Mouse (Mus musculus): Measurements from ENCODE around the gene Selenot. TPM values are rescaled to one million over a fixed set of nuclear protein-coding genes. Genes with fewer than 3 reads are reported as not detected.

Selenot gene
- polyA plus RNA-seq (2015; fragmentation: Nextera tagmentation; extraction: Ambion mirVana): 15.4 and 18.8 TPM in 2 replicates

- Histone ChIP-seq H3K4me2 (peak within 1 kb of the TSS; percentile 62), H3K4me1 (replicated peaks) (peaks cover 17% of the 10 kb centered on the region), H3K9me3 (replicated peaks) (no peaks in the 10 kb centered on the region), H3K4me3 (peak within 1 kb of the TSS; percentile 75), H3K27ac (peak within 1 kb of the TSS; percentile 98), H3K36me3 (no peaks in the 10 kb centered on the region), H3K27me3 (no peaks in the 10 kb centered on the region), H3K9ac (peak within 1 kb of the TSS; percentile 93)
- 2% methylated on average over 52 of the region's 59 CpGs for WGBS
- peak; percentile 90 for ATAC-seq (replicated peaks; ENCODE audit: insufficient number of reproducible peaks, insufficient read depth, low FRiP score, low read depth)
Observed at GRCm38 (mm10) chr3:58576137-58577066, at the start of gene Selenot. Gene Selenot (plus strand): TSS chr3:58576636.

- H3K27ac ChIP-seq: no peak overlapping the region
- H3K4me1 ChIP-seq (replicated peaks): no peaks in the 10 kb centered on the region
- no peak overlapping the region for H3K4me2 ChIP-seq
- ATAC-seq (replicated peaks; ENCODE audit: insufficient number of reproducible peaks, insufficient read depth, low FRiP score, low read depth): no peak
- H3K36me3 ChIP-seq: peaks cover 57% of the 10 kb centered on the region
- H3K27me3 ChIP-seq: no peaks in the 10 kb centered on the region
- no peak overlapping the region for H3K4me3 ChIP-seq
- H3K9ac ChIP-seq: no peak overlapping the region
- 95% methylated on average over 3 of the region's 3 CpGs for WGBS
- H3K9me3 ChIP-seq (replicated peaks): no peaks in the 10 kb centered on the region
Observed at GRCm38 (mm10) chr3:58536573-58536972, 39.9 kb upstream of the Selenot start.

DNA sequence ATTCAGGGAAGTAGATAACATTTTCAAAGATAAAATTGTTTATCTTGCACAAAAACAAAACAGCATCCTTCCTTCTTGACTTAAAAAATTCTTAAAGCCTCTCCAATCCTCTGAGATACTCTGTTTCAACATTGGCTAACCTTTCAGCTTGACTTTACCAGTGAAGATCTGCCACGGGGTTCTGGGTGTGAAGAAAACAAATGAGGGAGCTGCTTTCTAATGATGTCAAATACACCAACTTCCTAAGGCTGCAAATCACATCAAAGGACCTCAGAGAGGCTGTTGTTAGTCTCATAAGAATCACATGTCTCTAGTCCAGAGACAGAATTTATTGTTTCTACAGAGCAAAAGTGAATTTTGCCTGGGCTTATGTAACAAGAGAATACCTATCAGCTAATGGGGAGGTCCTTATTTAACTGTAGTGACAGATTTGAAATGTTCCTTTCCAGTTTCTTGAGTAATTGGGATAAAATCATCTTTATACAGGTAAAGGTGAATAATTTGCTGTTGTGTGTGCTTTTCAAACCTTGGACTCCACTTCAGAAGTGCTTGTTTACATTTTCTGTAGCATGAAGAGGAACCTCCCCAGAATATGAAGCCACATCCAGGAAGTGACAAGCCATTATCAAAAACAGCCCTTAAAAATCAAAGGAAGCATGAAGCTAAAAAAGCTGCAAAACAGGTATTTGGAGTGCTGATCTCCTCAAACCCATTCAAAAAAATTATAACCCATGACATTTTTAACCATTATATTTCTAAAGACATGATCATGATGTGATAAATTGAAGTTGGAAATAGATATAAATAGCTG, 24.2 kb upstream of the Selenot start:
- H3K9ac ChIP-seq: no peak overlapping the region
- no peaks in the 10 kb centered on the region for H3K4me1 ChIP-seq (replicated peaks)
- no peak overlapping the region for H3K27ac ChIP-seq
- ATAC-seq (replicated peaks; ENCODE audit: insufficient number of reproducible peaks, insufficient read depth, low FRiP score, low read depth): no peak
- H3K27me3 ChIP-seq: no peaks in the 10 kb centered on the region
- peaks cover 65% of the 10 kb centered on the region for H3K36me3 ChIP-seq
- H3K4me3 ChIP-seq: no peak overlapping the region
- 61% methylated on average over 1 of the region's 1 CpGs for WGBS
- H3K9me3 ChIP-seq (replicated peaks): no peaks in the 10 kb centered on the region
- H3K4me2 ChIP-seq: no peak overlapping the region

DNA sequence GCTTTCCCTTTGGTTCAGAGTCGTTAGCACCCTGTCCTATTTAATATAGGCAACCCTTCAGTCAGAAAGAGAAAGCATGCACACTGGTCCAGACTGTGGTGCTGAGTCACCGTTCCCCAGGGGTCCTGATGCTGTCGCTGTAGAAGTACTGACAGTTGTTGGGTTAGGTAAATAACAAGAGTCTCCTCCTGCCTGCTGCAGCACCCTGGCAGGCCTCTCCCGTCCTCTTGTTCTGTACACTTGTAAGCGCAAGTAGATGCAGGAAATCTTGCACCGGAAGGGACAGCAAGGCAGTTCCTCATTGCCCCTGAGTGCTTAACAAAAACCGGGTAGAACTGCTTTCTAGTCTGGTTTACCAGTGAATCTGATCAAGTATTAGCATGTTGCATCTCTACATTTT, 19.8 kb upstream of the Selenot start:
- WGBS: 80% methylated on average over 7 of the region's 7 CpGs

DNA sequence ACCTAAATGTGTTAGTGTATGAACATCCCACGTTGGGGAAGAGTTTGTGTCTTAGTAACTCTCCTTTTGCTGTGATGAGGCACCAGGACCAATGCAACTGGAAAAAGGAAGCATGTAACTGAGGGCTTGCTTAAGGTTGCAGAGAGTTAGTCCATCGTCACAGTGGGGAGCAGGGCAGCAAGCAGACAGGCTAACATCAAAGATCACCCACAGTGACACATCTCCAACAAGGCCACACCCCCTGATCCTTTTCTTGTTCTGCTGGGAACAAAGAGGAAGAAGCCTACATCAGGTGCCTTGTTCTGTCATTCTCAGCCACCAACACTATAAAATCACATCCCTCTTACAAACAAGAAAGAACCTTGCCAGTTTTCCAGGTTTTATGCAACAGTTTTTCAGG, 16.5 kb upstream of the Selenot start:
- no peaks in the 10 kb centered on the region for H3K4me1 ChIP-seq (replicated peaks)
- no peak overlapping the region for H3K4me2 ChIP-seq
- H3K4me3 ChIP-seq: no peak overlapping the region
- WGBS: 38% methylated on average over 2 of the region's 2 CpGs
- H3K9me3 ChIP-seq (replicated peaks): no peaks in the 10 kb centered on the region; the same call in 1 of the 2 replicates
- no peak overlapping the region for H3K27ac ChIP-seq
- H3K9ac ChIP-seq: no peak overlapping the region
- H3K27me3 ChIP-seq: no peaks in the 10 kb centered on the region
- H3K36me3 ChIP-seq: peaks cover 24% of the 10 kb centered on the region
- ATAC-seq (replicated peaks; ENCODE audit: insufficient number of reproducible peaks, insufficient read depth, low FRiP score, low read depth): no peak

More for the DNA sequence above, 19.8 kb upstream of the Selenot start:
- Histone ChIP-seq H3K9me3 (replicated peaks) (no peaks in the 10 kb centered on the region), H3K27ac (no peak overlapping the region), H3K4me3 (no peak overlapping the region), H3K4me2 (no peak overlapping the region), H3K9ac (no peak overlapping the region), H3K27me3 (no peaks in the 10 kb centered on the region), H3K36me3 (peaks cover 43% of the 10 kb centered on the region), H3K4me1 (replicated peaks) (no peaks in the 10 kb centered on the region)
- ATAC-seq (replicated peaks; ENCODE audit: insufficient number of reproducible peaks, insufficient read depth, low FRiP score, low read depth): no peak

DNA sequence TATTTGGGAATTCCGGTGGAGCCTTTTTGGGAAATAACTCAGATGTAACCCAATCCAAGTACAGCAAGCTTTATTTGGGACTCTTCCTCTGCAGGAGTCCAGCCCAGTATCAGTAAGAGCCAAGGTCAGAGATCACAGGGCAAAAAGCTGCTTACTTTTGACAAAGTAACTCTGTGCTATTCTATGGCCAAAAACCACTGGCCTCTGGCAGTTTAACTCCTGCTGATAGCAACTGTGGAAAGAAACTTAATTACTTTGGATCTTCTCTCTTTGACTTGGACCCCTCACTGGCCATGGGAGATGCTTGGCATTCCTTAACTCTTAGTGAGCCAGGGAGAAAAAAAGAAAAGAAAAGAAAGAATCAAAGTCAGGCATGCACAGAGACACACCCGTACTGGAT, 15.0 kb upstream of the Selenot start:
- H3K4me3 ChIP-seq: no peak overlapping the region
- no peaks in the 10 kb centered on the region; the same call in 1 of the 2 replicates for H3K9me3 ChIP-seq (replicated peaks)
- no peaks in the 10 kb centered on the region for H3K27me3 ChIP-seq
- no peak; the same call in 1 of the 2 replicates for ATAC-seq (replicated peaks; ENCODE audit: insufficient number of reproducible peaks, insufficient read depth, low FRiP score, low read depth)
- peaks cover 8% of the 10 kb centered on the region for H3K36me3 ChIP-seq
- H3K4me1 ChIP-seq (replicated peaks): no peaks in the 10 kb centered on the region
- no peak overlapping the region for H3K9ac ChIP-seq
- H3K27ac ChIP-seq: no peak overlapping the region
- no peak overlapping the region for H3K4me2 ChIP-seq
- 41% methylated on average over 2 of the region's 2 CpGs for WGBS

DNA sequence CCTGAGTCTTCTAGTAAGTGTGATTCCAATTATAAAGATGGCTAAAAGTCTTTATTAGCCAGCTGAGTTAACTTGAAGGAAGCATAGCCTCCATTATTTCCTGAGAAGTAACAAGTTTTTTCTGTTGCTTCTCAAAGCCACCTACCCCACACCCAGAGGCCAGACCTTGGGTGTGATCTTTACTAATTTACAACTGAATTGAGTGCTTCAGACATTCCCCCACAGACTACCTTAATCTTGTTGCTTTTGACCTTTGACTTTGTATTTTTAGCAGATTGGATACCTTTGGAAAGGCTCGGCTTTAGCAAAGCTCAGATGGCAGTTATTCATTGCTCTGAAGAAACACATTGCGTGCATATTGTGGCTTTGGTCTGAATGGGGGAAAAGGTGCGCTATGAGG, 5.6 kb upstream of the Selenot start:
- no peaks in the 10 kb centered on the region for H3K4me1 ChIP-seq (replicated peaks)
- H3K36me3 ChIP-seq: no peaks in the 10 kb centered on the region
- no peak for ATAC-seq (replicated peaks; ENCODE audit: insufficient number of reproducible peaks, insufficient read depth, low FRiP score, low read depth)
- no peak overlapping the region for H3K4me3 ChIP-seq
- H3K27ac ChIP-seq: no peak overlapping the region
- WGBS: 83% methylated on average over 3 of the region's 3 CpGs
- H3K27me3 ChIP-seq: no peaks in the 10 kb centered on the region
- H3K4me2 ChIP-seq: no peak overlapping the region
- H3K9ac ChIP-seq: no peak overlapping the region
- H3K9me3 ChIP-seq (replicated peaks): no peaks in the 10 kb centered on the region

DNA sequence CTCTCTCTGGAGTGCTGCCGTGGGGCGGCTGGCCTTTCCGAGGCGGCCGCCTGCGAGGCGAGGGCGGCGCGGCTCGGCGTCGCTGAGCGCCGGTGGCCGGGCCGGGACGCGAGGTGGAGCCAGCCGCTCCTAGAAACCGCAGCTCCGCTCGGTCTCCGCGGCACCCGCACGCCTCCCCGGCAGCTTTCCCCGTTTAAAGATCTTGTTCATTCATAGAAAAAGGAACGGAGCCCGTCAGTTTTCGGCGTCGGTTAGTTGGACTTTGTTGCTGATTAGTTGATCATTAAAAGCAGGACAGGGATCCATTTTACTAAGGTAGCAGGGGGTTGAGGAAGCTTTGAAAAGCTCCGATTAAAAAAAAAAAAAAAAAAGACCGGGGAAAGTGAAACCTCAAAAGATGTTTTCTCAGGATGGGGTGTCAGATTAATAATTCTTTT, 649 bp downstream of the Selenot start:
- Histone ChIP-seq H3K4me1 (replicated peaks) (peaks cover 23% of the 10 kb centered on the region), H3K4me2 (peak overlapping the region; percentile 62), H3K9ac (peak overlapping the region; percentile 93), H3K9me3 (replicated peaks) (no peaks in the 10 kb centered on the region), H3K27me3 (no peaks in the 10 kb centered on the region), H3K4me3 (peak overlapping the region; percentile 75), H3K27ac (peak overlapping the region; percentile 98), H3K36me3 (no peaks in the 10 kb centered on the region)
- peak; percentile 78 for ATAC-seq (replicated peaks; ENCODE audit: insufficient number of reproducible peaks, insufficient read depth, low FRiP score, low read depth)
- under 1% methylated on average over 36 of the region's 36 CpGs for WGBS

- Histone ChIP-seq H3K4me1 (replicated peaks) (peaks cover 28% of the 10 kb centered on the region), H3K9me3 (replicated peaks) (no peaks in the 10 kb centered on the region), H3K36me3 (no peaks in the 10 kb centered on the region), H3K4me3 (peak overlapping the region; percentile 75), H3K4me2 (peak overlapping the region; percentile 62), H3K27ac (peak overlapping the region; percentile 98), H3K9ac (peak overlapping the region; percentile 93), H3K27me3 (no peaks in the 10 kb centered on the region)
- no peak for ATAC-seq (replicated peaks; ENCODE audit: insufficient number of reproducible peaks, insufficient read depth, low FRiP score, low read depth)
- WGBS: 18% methylated on average over 8 of the region's 8 CpGs
Observed at GRCm38 (mm10) chr3:58577506-58578050, 1.1 kb downstream of the Selenot start.

GRCm38 (mm10) chr3:58581530-58581929, 5.1 kb downstream of the Selenot start:
- H3K4me2 ChIP-seq: no peak overlapping the region
- peaks cover 7% of the 10 kb centered on the region for H3K36me3 ChIP-seq
- H3K9me3 ChIP-seq (replicated peaks): no peaks in the 10 kb centered on the region
- peaks cover 34% of the 10 kb centered on the region for H3K4me1 ChIP-seq (replicated peaks)
- ATAC-seq (replicated peaks; ENCODE audit: insufficient number of reproducible peaks, insufficient read depth, low FRiP score, low read depth): no peak
- H3K4me3 ChIP-seq: no peak overlapping the region
- 81% methylated on average over 4 of the region's 4 CpGs for WGBS
- no peak overlapping the region for H3K27ac ChIP-seq
- no peak overlapping the region for H3K9ac ChIP-seq
- H3K27me3 ChIP-seq: no peaks in the 10 kb centered on the region

DNA sequence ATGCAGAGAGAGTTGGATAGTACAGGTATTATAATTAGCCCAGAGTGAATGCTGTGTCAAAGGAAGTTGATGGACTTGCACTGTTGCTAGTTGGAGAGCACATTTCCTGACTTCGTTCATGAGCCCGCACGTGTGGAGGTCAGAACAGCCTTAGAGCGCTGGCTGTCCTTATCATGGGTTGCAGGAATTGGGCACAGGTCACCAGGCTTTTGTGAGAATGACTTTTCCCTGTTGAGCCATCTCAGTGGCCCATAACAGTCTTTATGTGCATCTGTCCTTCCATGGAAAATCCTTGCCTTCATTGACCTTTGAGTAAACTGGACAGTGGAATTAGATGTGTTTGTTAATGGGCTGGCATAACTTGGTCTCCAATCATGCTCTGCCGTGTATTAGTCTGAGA, 5.9 kb downstream of the Selenot start:
- Histone ChIP-seq H3K4me2 (no peak overlapping the region), H3K27ac (0 out of 2 replicates have a peak overlapping the region, but pooled peaks have one; percentile 12)
- WGBS: 38% methylated on average over 5 of the region's 5 CpGs

More for the DNA sequence above, 5.9 kb downstream of the Selenot start:
- Histone ChIP-seq H3K4me3 (no peak overlapping the region), H3K27me3 (no peaks in the 10 kb centered on the region), H3K9me3 (replicated peaks) (no peaks in the 10 kb centered on the region), H3K9ac (no peak overlapping the region), H3K4me1 (replicated peaks) (peaks cover 34% of the 10 kb centered on the region), H3K36me3 (peaks cover 11% of the 10 kb centered on the region)
- ATAC-seq (replicated peaks; ENCODE audit: insufficient number of reproducible peaks, insufficient read depth, low FRiP score, low read depth): no peak
